ENCODE assay signal across 8 mouse cellular contexts in genomic region chr3:30999401-31000017, GRCm38 (mm10). TPM values are rescaled to one million over a fixed set of nuclear protein-coding genes. Genes with fewer than 3 reads are reported as not detected.
A peak's percentile ranks its signal among the peaks of the same experiment; 100 is the strongest.
DNase-seq lines count a peak whose midpoint lies in the region; ATAC-seq and TF ChIP-seq lines count a peak whose summit lies in the region.
"Had no signal": no experiment of that assay in that cellular context is flagged by ENCODE, and none has a peak within 500 bp of the region (broad histone marks: within the 10 kb centered on the region; RNA-seq: fewer than 3 reads in every experiment).

No protein-coding gene starts in this region.

- no peak overlapping the region for H3K9ac ChIP-seq in liver, adult 2 months (ENCODE audit: low read depth, low read length)
- H3K9ac ChIP-seq in intestine, embryonic 14.5 days (ENCODE audit: low read length), result no peak overlapping the region
- no peak overlapping the region for H3K9ac ChIP-seq in midbrain, postnatal 0 days (replicated peaks; ENCODE audit: low read length, poor library complexity, severe bottlenecking)

- no peak overlapping the region for H3ac ChIP-seq in myocyte (ENCODE audit: control insufficient read depth, insufficient read length)

- H3K4me1 ChIP-seq in liver, adult 2 months (ENCODE audit: control insufficient read depth, insufficient read depth, low read length), result peaks cover 12% of the 10 kb centered on the region
- peaks cover 28% of the 10 kb centered on the region for H3K4me1 ChIP-seq in intestine, embryonic 14.5 days (replicated peaks; ENCODE audit: control insufficient read depth, insufficient read depth, low read length)
- H3K4me1 ChIP-seq in midbrain, postnatal 0 days (ENCODE audit: insufficient read depth, low read length), result peaks cover 3% of the 10 kb centered on the region; the same call in 1 of the 2 replicates

- no peak overlapping the region for H3K4me3 ChIP-seq in liver, adult 2 months (ENCODE audit: insufficient read depth, low read depth, low read length)
- H3K4me3 ChIP-seq in intestine, embryonic 14.5 days (ENCODE audit: low read depth, low read length), result no peak overlapping the region
- H3K4me3 ChIP-seq in myocyte, result no peak overlapping the region
- H3K4me3 ChIP-seq in midbrain, postnatal 0 days (ENCODE audit: low read depth, low read length), result no peak overlapping the region

- H3K27me3 ChIP-seq in liver, adult 2 months (ENCODE audit: control insufficient read depth, insufficient read depth, low read length), result no peaks in the 10 kb centered on the region
- no peaks in the 10 kb centered on the region for H3K27me3 ChIP-seq in intestine, embryonic 14.5 days (replicated peaks; ENCODE audit: control insufficient read depth, insufficient read depth, low read length)
- H3K27me3 ChIP-seq in myocyte (ENCODE audit: control insufficient read depth, insufficient read depth, insufficient read length), result no peaks in the 10 kb centered on the region
- no peaks in the 10 kb centered on the region for H3K27me3 ChIP-seq in midbrain, postnatal 0 days (ENCODE audit: insufficient read depth, low read length)

- WGBS in liver, adult 2 months, result 38% methylated on average over 10 of the region's 10 CpGs
- WGBS in intestine, embryonic 14.5 days, result 30% methylated on average over 10 of the region's 10 CpGs
- WGBS in midbrain, postnatal 0 days, result 73% methylated on average over 10 of the region's 10 CpGs

- no peaks in the 10 kb centered on the region for H3K9me3 ChIP-seq in intestine, embryonic 14.5 days (ENCODE audit: control insufficient read depth, low read length)
- H3K9me3 ChIP-seq in midbrain, postnatal 0 days (ENCODE audit: low read length), result no peaks in the 10 kb centered on the region

- no peak for ATAC-seq in intestine, embryonic 14.5 days (replicated peaks; ENCODE audit: low FRiP score, low TSS enrichment, low read depth)
- no peak for ATAC-seq in midbrain, postnatal 0 days (ENCODE audit: low FRiP score)
- ATAC-seq in monocyte, adult 5-6 weeks (replicated peaks; ENCODE audit: insufficient number of reproducible peaks, low FRiP score, low TSS enrichment, poor library complexity, severe bottlenecking), result no peak

- H3K36me3 ChIP-seq in liver, adult 2 months (ENCODE audit: control insufficient read depth, insufficient read depth, low read length), result no peaks in the 10 kb centered on the region
- H3K36me3 ChIP-seq in intestine, embryonic 14.5 days (ENCODE audit: control insufficient read depth, insufficient read depth, low read length), result no peaks in the 10 kb centered on the region
- no peaks in the 10 kb centered on the region for H3K36me3 ChIP-seq in myocyte (ENCODE audit: control insufficient read depth, insufficient read depth)
- no peaks in the 10 kb centered on the region for H3K36me3 ChIP-seq in midbrain, postnatal 0 days (ENCODE audit: insufficient read depth, low read length)

- no peak for TF ChIP-seq POLR2A in liver, adult 2 months (IDR thresholded peaks at IDR 0.05; ENCODE audit: extremely low read depth, insufficient read depth, low read length)
- no peak for TF ChIP-seq POLR2A in myocyte (IDR thresholded peaks at IDR 0.05; ENCODE audit: insufficient read length, low read depth)

- no peak for TF ChIP-seq CTCF in liver, adult 2 months (IDR thresholded peaks at IDR 0.05; ENCODE audit: low read depth, low read length)
- TF ChIP-seq CTCF in midbrain, postnatal 0 days (IDR thresholded peaks at IDR 0.05), result no peak

- peaks cover 33% of the 10 kb centered on the region for H3K79me2 ChIP-seq in liver, adult 2 months (ENCODE audit: control insufficient read depth, insufficient read depth, low read length)
- H3K79me2 ChIP-seq in myocyte (ENCODE audit: control insufficient read depth, insufficient read depth), result peaks cover 82% of the 10 kb centered on the region

- peak; percentile 77 for DNase-seq in liver, adult 2 months (ENCODE audit: extremely low read depth, low read depth, low spot score)
- DNase-seq in liver (no peak), adipocyte (ENCODE audit: low spot score) (peak; percentile 91)
- DNase-seq in intestine, embryonic 14.5 days (ENCODE audit: low spot score), result peak; percentile 73
- no peak for DNase-seq in midbrain, postnatal 0 days (ENCODE audit: low spot score)
- DNase-seq: cerebellum, postnatal 25 days had no signal

- peak overlapping the region; percentile 30 for H3K4me2 ChIP-seq in intestine, embryonic 14.5 days (ENCODE audit: low read length)
- peak overlapping the region; percentile 12 for H3K4me2 ChIP-seq in myocyte (ENCODE audit: low read depth)
- no peak overlapping the region for H3K4me2 ChIP-seq in midbrain, postnatal 0 days (ENCODE audit: low read depth, low read length, poor library complexity, severe bottlenecking)

- peak overlapping the region; percentile 15 for H3K27ac ChIP-seq in liver, adult 2 months (replicated peaks; ENCODE audit: insufficient read depth, low read depth, low read length)
- H3K27ac ChIP-seq in intestine, embryonic 14.5 days (ENCODE audit: low read depth), result peak overlapping the region; percentile 78
- H3K27ac ChIP-seq in midbrain, postnatal 0 days (ENCODE audit: low read depth, low read length), result no peak overlapping the region

TF ChIP-seq in myocyte, 11 proteins besides CTCF, POLR2A, EP300 and RAD21:
- TF ChIP-seq SRF (IDR thresholded peaks at IDR 0.05; ENCODE audit: control insufficient read depth, insufficient read length, low read depth) (no peak), REST (IDR thresholded peaks at IDR 0.05; ENCODE audit: insufficient read depth, insufficient read length) (no peak), MAX (IDR thresholded peaks at IDR 0.05; ENCODE audit: low read depth) (no peak), E2F4 (IDR thresholded peaks at IDR 0.05; ENCODE audit: insufficient read depth) (no peak), TCF3 (IDR thresholded peaks at IDR 0.05; ENCODE audit: insufficient read length, low read depth) (no peak), TCF12 (IDR thresholded peaks at IDR 0.05; ENCODE audit: insufficient read depth, poor library complexity, severe bottlenecking) (no peak), MYOG (IDR thresholded peaks at IDR 0.05; ENCODE audit: control insufficient read depth in 1 of 3, insufficient read depth in 1 of 3, insufficient read length in 2 of 3, low read depth in 2 of 3) (no peak), MYOD1 (IDR thresholded peaks at IDR 0.05; ENCODE audit: control insufficient read depth in 1 of 3, insufficient read length in 2 of 3, low read depth in 2 of 3) (no peak), CEBPB (IDR thresholded peaks at IDR 0.05; ENCODE audit: insufficient read depth, poor library complexity, severe bottlenecking) (no peak), USF1 (IDR thresholded peaks at IDR 0.05; ENCODE audit: low read depth) (no peak), POLR2AphosphoS2 (IDR thresholded peaks at IDR 0.05; ENCODE audit: insufficient read length, low read depth) (no peak)

RNA-seq across cellular contexts. Expression of gene Prkci, which starts 4.0 kb away (rescaled TPM):
- 11.3 and 11.6 TPM in 2 replicates for total RNA-seq in liver, adult 2 months (2014; rRNA removed)
- polyA plus RNA-seq in liver, adult 2 months (2012; rRNA removed), result 4.4 and 4.9 TPM in 2 replicates
- 48.0 and 51.8 TPM in 2 replicates for polyA plus RNA-seq in intestine, embryonic 14.5 days (2014; fragmentation: Nextera tagmentation; extraction: Ambion mirVana)
- 10.8 TPM for polyA plus RNA-seq in myocyte (2012; fragmentation: generic; extraction: Trizol)
- total RNA-seq in midbrain, postnatal 0 days (2014; rRNA removed), result 47.0 and 56.7 TPM in 2 replicates
- 18.3 and 19.6 TPM in 2 replicates for polyA plus RNA-seq in midbrain, postnatal 0 days (2015; fragmentation: Nextera tagmentation; extraction: Ambion mirVana)
- 7.7 to 11.1 TPM (median 9.3 TPM) in 3 replicates for total RNA-seq in monocyte, adult 5-6 weeks (2017)

RNA-seq across cellular contexts. Expression of gene Phc3, which starts 30.3 kb away (rescaled TPM):
- 13.3 and 14.3 TPM in 2 replicates for total RNA-seq in liver, adult 2 months (2014; rRNA removed)
- polyA plus RNA-seq in liver, adult 2 months (2012; rRNA removed), result 6.7 and 9.8 TPM in 2 replicates
- 8.8 and 9.1 TPM in 2 replicates for polyA plus RNA-seq in intestine, embryonic 14.5 days (2014; fragmentation: Nextera tagmentation; extraction: Ambion mirVana)
- 4.8 TPM for polyA plus RNA-seq in myocyte (2012; fragmentation: generic; extraction: Trizol)
- total RNA-seq in midbrain, postnatal 0 days (2014; rRNA removed), result 27.0 and 31.5 TPM in 2 replicates
- polyA plus RNA-seq in midbrain, postnatal 0 days (2015; fragmentation: Nextera tagmentation; extraction: Ambion mirVana), result 5.5 and 6.6 TPM in 2 replicates
- 22.7 to 46.5 TPM (median 29.5 TPM) in 3 replicates for total RNA-seq in monocyte, adult 5-6 weeks (2017)

Comparison
In these comparisons a context has a peak if more than half of its experiments do, and no peak if none do; other contexts are left out.
1. DNase-seq: peak in liver, adult 2 months (single experiment), adipocyte (single experiment) and intestine, embryonic 14.5 days (single experiment); none in liver (single experiment) and midbrain, postnatal 0 days (single experiment).